Mouse (Mus musculus) liver, embryonic 14.5 days (tissue): Measurements from ENCODE around the gene Ormdl2.

Experiments
- CTCF ChIP-seq: IDR thresholded peaks from 2 replicates; pipeline ENCODE4 v1.5.1; 2016; ENCODE audit warnings: antibody characterized with exemption, low read depth, control low read depth
- EP300 ChIP-seq: IDR thresholded peaks from 2 replicates; pipeline ENCODE4 v1.6.1; 2016; ENCODE audit warnings: antibody characterized with exemption, low read depth

DNA sequence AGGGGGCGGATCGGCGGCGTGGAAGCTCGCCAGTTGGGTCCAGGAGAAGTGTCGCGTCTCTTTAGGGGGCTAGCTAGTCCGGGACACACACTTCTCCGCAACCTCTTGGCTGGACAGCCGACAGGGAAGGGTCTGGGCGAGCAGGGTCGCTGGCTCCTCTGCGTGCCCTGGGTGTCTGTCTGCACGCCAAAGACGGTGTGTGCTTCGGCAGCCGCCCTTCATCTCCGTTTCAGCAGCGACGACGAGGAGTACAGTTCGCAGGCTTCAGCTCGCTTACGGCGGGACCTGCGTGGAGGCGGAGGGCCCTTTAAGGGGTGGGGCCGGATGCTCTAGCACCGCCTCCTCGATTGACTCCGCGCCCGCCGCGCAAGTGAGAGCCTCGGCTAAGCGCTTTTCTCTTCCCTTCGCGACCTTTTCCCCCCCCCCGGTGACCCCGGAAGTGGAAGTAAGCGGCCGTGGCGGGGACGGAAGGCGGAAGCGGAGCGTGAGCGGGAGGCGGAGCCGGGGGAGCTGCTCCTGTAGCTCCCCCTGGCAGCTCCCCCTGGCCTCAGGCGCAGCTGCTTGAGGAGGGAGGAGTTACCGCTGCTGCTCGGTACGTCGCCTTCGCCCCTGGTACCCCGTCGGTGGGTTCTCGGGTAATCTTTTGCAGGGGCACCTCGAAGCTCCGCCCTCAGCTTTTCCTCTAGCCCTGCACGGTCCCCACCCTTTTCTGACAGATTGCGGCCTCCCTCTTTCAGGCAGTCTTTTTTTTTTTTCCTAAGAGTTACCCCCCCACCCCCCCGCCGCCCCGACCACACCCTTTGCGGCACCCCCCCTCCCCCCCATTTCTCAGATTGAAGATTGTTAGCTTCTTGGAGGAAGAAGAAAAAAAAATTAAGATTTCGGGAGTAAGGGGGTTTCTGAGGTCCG lies 16.1 kb downstream of the Ormdl2 start:
- TF ChIP-seq CTCF, result peak; percentile 50
- peak; percentile 14; the same call in 1 of the 2 replicates for TF ChIP-seq EP300
